9 mouse cellular contexts compared by ENCODE assay signal in genomic region chr10:93261981-93262499, GRCm38 (mm10). TPM values are rescaled to one million over a fixed set of nuclear protein-coding genes. Genes with fewer than 3 reads are reported as not detected.
DNase-seq lines count a peak whose midpoint lies in the region; ATAC-seq and TF ChIP-seq lines count a peak whose summit lies in the region.
"Had no signal": no experiment of that assay in that cellular context is flagged by ENCODE, and none has a peak within 500 bp of the region (broad histone marks: within the 10 kb centered on the region; RNA-seq: fewer than 3 reads in every experiment).

No protein-coding gene starts in this region.

- no peaks in the 10 kb centered on the region for H3K9me3 ChIP-seq in heart, embryonic 11.5 days (replicated peaks; ENCODE audit: control insufficient read depth, low read length)
- no peaks in the 10 kb centered on the region for H3K9me3 ChIP-seq in hindbrain, embryonic 12.5 days (replicated peaks)
- no peaks in the 10 kb centered on the region for H3K9me3 ChIP-seq in lung, embryonic 14.5 days (ENCODE audit: low read depth, low read length)
- H3K9me3 ChIP-seq: G1E had no signal

- H3K4me2 ChIP-seq in heart, embryonic 11.5 days, result peak overlapping the region; percentile 49
- peak overlapping the region; percentile 33 for H3K4me2 ChIP-seq in hindbrain, embryonic 12.5 days (replicated peaks)
- H3K4me2 ChIP-seq in lung, embryonic 14.5 days, result peak overlapping the region; percentile 35

- no peak overlapping the region for H3K9ac ChIP-seq in heart, embryonic 11.5 days (ENCODE audit: low read depth, low read length)
- H3K9ac ChIP-seq in hindbrain, embryonic 12.5 days, result 0 out of 2 replicates have a peak overlapping the region, but pooled peaks have one; percentile 13
- no peak overlapping the region for H3K9ac ChIP-seq in lung, embryonic 14.5 days

- no peak overlapping the region for H3K4me3 ChIP-seq in heart, embryonic 11.5 days (ENCODE audit: low read depth, low read length)
- no peak overlapping the region for H3K4me3 ChIP-seq in hindbrain, embryonic 12.5 days
- H3K4me3 ChIP-seq in lung, embryonic 14.5 days (ENCODE audit: low read depth, low read length), result no peak overlapping the region
- no peak overlapping the region for H3K4me3 ChIP-seq in olfactory bulb, adult 2 months (ENCODE audit: insufficient read depth, low read depth, low read length)

- peaks cover 36% of the 10 kb centered on the region for H3K4me1 ChIP-seq in heart, embryonic 11.5 days (ENCODE audit: control insufficient read depth, insufficient read depth, low read length)
- peaks cover 34% of the 10 kb centered on the region for H3K4me1 ChIP-seq in hindbrain, embryonic 12.5 days
- no peaks in the 10 kb centered on the region for H3K4me1 ChIP-seq in lung, embryonic 14.5 days (ENCODE audit: insufficient read depth)
- H3K4me1 ChIP-seq in olfactory bulb, adult 2 months (ENCODE audit: control insufficient read depth, insufficient read depth, low read length), result peaks cover 50% of the 10 kb centered on the region

- peak overlapping the region; percentile 80 for H3K27ac ChIP-seq in heart, embryonic 11.5 days (ENCODE audit: low read depth, low read length)
- H3K27ac ChIP-seq in hindbrain, embryonic 12.5 days, result peak overlapping the region; percentile 4; the same call in 1 of the 2 replicates
- peak overlapping the region; percentile 3; the same call in 1 of the 2 replicates for H3K27ac ChIP-seq in lung, embryonic 14.5 days (ENCODE audit: low read depth)
- H3K27ac ChIP-seq in olfactory bulb, adult 2 months (ENCODE audit: insufficient read depth, low read depth, low read length), result 0 out of 2 replicates have a peak overlapping the region, but pooled peaks have one; percentile 9

- peak; percentile 52; the same call in 1 of the 2 replicates for ATAC-seq in heart, embryonic 11.5 days (replicated peaks; ENCODE audit: insufficient number of reproducible peaks, low FRiP score, low TSS enrichment)
- ATAC-seq in hindbrain, embryonic 12.5 days (ENCODE audit: low FRiP score), result peak; percentile 61
- ATAC-seq in lung, embryonic 14.5 days (ENCODE audit: insufficient read depth), result peak; percentile 70

- no peak for DNase-seq in heart, postnatal 36 days
- DNase-seq in brain, embryonic 14.5 days (ENCODE audit: low read depth), result peak; percentile 70
- DNase-seq in lung, embryonic 14.5 days, result peak; percentile 50
- no peak for DNase-seq in left cerebral cortex, adult 9 months (ENCODE audit: low spot score in 2 of 2)
- DNase-seq in cerebellum, adult 18-20 months, result no peak

- WGBS in heart, embryonic 11.5 days (ENCODE audit: insufficient replicate concordance), result 9% methylated on average over 15 of the region's 15 CpGs
- WGBS in hindbrain, embryonic 12.5 days, result 23% methylated on average over 15 of the region's 15 CpGs
- WGBS in lung, embryonic 14.5 days, result 16% methylated on average over 15 of the region's 15 CpGs
- 23% methylated on average over 15 of the region's 15 CpGs for WGBS in olfactory bulb, adult 2 months

- no peak for TF ChIP-seq CTCF in brain, embryonic 14.5 days (IDR thresholded peaks at IDR 0.05; ENCODE audit: borderline replicate concordance, extremely low read depth, insufficient read depth, insufficient read length)
- TF ChIP-seq CTCF in lung, embryonic 14.5 days (IDR thresholded peaks at IDR 0.05; ENCODE audit: low read depth), result no peak
- no peak for TF ChIP-seq CTCF in olfactory bulb, adult 2 months (IDR thresholded peaks at IDR 0.05; ENCODE audit: insufficient read depth, low read depth, low read length)

- peaks cover 5% of the 10 kb centered on the region; the same call in 1 of the 2 replicates for H3K36me3 ChIP-seq in heart, embryonic 11.5 days (ENCODE audit: control insufficient read depth, insufficient read depth, low read length)
- 0 out of 2 replicates have a peak, but pooled peaks cover 4% of the 10 kb centered on the region for H3K36me3 ChIP-seq in hindbrain, embryonic 12.5 days
- H3K36me3 ChIP-seq in lung, embryonic 14.5 days (ENCODE audit: insufficient read depth), result peaks cover 53% of the 10 kb centered on the region

- intact Hi-C loops in heart, postnatal 36 days (cut with DNase I), result loop anchor here (2.0 kb wide), 1 partner anchor 15 kb away; no protein-coding TSS in a partner anchor

- TF ChIP-seq POLR2A in brain, embryonic 14.5 days (IDR thresholded peaks at IDR 0.05; ENCODE audit: borderline replicate concordance, extremely low read depth, insufficient read depth, insufficient read length, poor library complexity, severe bottlenecking), result no peak
- no peak for TF ChIP-seq POLR2A in olfactory bulb, adult 2 months (IDR thresholded peaks at IDR 0.05; ENCODE audit: insufficient read depth, low read depth, low read length)

- H3K27me3 ChIP-seq in heart, embryonic 11.5 days (ENCODE audit: control insufficient read depth, insufficient read depth, low read length), result no peaks in the 10 kb centered on the region
- no peaks in the 10 kb centered on the region for H3K27me3 ChIP-seq in hindbrain, embryonic 12.5 days
- no peaks in the 10 kb centered on the region for H3K27me3 ChIP-seq in lung, embryonic 14.5 days (ENCODE audit: insufficient read depth, low read length)

RNA-seq across cellular contexts. Expression of gene Elk3, which starts 48.9 kb away (rescaled TPM):
- polyA plus RNA-seq in heart, embryonic 11.5 days (2014; fragmentation: Nextera tagmentation; extraction: Ambion mirVana), result 39.9 and 42.1 TPM in 2 replicates
- 10 to 100 TPM; 42.0 to 53.5 TPM for total RNA-seq in heart, postnatal 36 days (2021)
- 14.2 and 16.0 TPM in 2 replicates for polyA plus RNA-seq in brain, embryonic 14.5 days (2012; rRNA removed)
- 20.9 and 23.6 TPM in 2 replicates for polyA plus RNA-seq in hindbrain, embryonic 12.5 days (2016; fragmentation: Nextera tagmentation; extraction: Ambion mirVana)
- 55.3 and 57.7 TPM in 2 replicates for polyA plus RNA-seq in lung, embryonic 14.5 days (2014; fragmentation: Nextera tagmentation; extraction: Ambion mirVana)
- polyA plus RNA-seq in olfactory bulb, adult 2 months (2012; ENCODE audit: insufficient read depth, insufficient read length, low replicate concordance, missing spikeins), result not detected in 2 replicates
- polyA plus RNA-seq: G1E had no signal

Comparison
In these comparisons a context has a peak if more than half of its experiments do, and no peak if none do; other contexts are left out.
1. H3K27ac ChIP-seq: peak in every context shown above with its lines; median percentile 80 in heart, embryonic 11.5 days; 9 in olfactory bulb, adult 2 months; 4 in hindbrain, embryonic 12.5 days; 3 in lung, embryonic 14.5 days.
2. DNase-seq: peak in brain, embryonic 14.5 days (single experiment) and lung, embryonic 14.5 days (single experiment); none in heart, postnatal 36 days (0 of 2), left cerebral cortex, adult 9 months (0 of 2) and cerebellum, adult 18-20 months (0 of 2).
3. Peak in every context shown above with its lines, with median percentiles within 50 percentile points of each other: ATAC-seq and H3K4me2 ChIP-seq.